Mouse (Mus musculus): ENCODE results near the gene Mettl16. TPM values are rescaled to one million over a fixed set of nuclear protein-coding genes. Genes with fewer than 3 reads are reported as not detected.

Mettl16 gene
- polyA plus RNA-seq, 1 experiment from 2014 or later = 61.6 TPM

DNA sequence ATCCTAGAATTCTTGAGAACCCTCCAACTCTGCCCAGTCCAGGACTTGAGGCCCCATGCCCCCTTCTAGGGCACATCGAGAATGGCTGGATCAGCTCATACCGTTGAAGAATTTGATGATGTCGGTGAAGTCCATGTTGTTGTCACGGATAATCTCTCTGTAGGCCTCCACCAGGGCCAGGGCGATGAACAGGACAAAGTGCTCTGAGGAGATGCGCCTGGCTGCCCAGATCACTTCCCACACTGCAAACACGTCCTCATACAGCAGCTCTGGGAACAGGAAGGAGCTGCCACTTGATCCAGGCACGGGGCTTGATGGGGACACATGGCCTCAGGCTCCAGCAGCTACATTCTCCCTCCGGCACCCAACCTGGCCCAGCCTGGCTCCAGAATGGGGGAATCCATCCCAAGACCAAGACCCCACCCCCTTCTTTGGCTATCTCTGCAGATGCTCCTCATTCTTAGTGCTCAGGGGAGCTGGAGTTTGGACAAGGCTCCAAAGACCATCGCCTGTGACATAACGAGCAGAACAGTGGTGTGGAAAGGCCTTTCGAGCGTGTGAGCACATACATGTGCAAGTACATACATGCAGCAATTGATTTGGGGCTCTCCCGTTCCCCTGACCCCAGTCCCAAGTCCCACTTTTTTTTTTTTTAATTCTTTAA lies 80.5 kb downstream of the Mettl16 start:
- H3K4me3 ChIP-seq (replicated peaks) = no peak overlapping the region
- H3K27me3 ChIP-seq = no peaks in the 10 kb centered on the region
- ATAC-seq (ENCODE audit: insufficient number of reproducible peaks, insufficient read depth, low FRiP score, low TSS enrichment, low read depth) = no peak
- no peak overlapping the region for H3K4me2 ChIP-seq
- H3K4me1 ChIP-seq (replicated peaks) = peaks cover 12% of the 10 kb centered on the region
- no peak overlapping the region for H3K9ac ChIP-seq (replicated peaks)
- peaks cover 4% of the 10 kb centered on the region; the same call in 1 of the 2 replicates for H3K36me3 ChIP-seq
- H3K9me3 ChIP-seq = no peaks in the 10 kb centered on the region
- no peak overlapping the region for H3K27ac ChIP-seq
- WGBS = 83% methylated on average over 14 of the region's 14 CpGs

DNA sequence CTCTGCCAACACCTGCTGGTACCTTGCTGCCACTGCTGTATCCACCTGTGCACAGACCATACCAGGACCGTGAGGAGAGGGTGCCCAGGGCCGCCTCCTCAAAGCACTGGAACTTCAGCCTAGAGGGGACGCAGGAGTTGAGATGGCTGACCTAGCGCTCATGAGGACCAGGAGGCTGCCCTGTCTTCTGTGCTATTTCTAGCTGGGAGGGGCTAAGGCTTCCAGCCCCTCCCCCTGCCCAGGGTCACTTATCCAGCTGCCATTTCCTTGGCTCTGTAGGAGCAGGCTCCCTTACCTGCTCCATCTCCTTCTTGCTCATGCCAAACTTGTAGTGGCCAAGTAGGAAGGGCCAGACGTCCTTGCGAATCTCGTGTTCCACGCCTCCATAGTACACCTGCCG lies 87.1 kb downstream of the Mettl16 start:
- WGBS = 81% methylated on average over 9 of the region's 9 CpGs
- no peaks in the 10 kb centered on the region for H3K9me3 ChIP-seq
- H3K4me3 ChIP-seq (replicated peaks) = no peak overlapping the region
- no peak for ATAC-seq (ENCODE audit: insufficient number of reproducible peaks, insufficient read depth, low FRiP score, low TSS enrichment, low read depth)
- H3K27me3 ChIP-seq = no peaks in the 10 kb centered on the region
- H3K36me3 ChIP-seq = peaks cover 4% of the 10 kb centered on the region; the same call in 1 of the 2 replicates
- H3K27ac ChIP-seq = no peak overlapping the region
- no peak overlapping the region for H3K4me2 ChIP-seq
- H3K4me1 ChIP-seq (replicated peaks) = no peaks in the 10 kb centered on the region
- no peak overlapping the region for H3K9ac ChIP-seq (replicated peaks)

DNA sequence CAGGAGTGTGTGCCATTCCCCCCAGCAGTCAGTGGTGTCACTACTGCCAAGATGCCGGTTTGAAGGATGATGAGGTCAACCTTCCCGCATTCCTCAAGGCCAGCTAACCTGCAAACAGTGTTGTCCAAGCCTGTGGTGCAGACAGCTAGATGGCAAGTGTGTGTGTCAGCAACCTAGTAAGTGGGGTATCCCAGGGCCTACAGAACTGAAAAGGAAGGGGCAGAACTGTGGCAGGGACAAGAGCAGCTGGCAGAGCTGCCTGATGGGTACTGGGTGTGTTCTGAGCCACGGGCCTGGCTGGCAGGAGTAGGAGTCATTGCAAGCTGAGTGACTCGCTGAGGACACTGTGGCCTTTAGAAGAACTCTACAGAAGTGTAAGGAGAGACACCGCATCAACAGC lies 91.5 kb downstream of the Mettl16 start:
- no peak overlapping the region for H3K4me3 ChIP-seq (replicated peaks)
- H3K4me1 ChIP-seq (replicated peaks) = no peaks in the 10 kb centered on the region
- H3K36me3 ChIP-seq = no peaks in the 10 kb centered on the region
- ATAC-seq (ENCODE audit: insufficient number of reproducible peaks, insufficient read depth, low FRiP score, low TSS enrichment, low read depth) = no peak
- 78% methylated on average over 5 of the region's 5 CpGs for whole genome bisulfite sequencing
- no peak overlapping the region for H3K27ac ChIP-seq
- H3K27me3 ChIP-seq = no peaks in the 10 kb centered on the region
- no peak overlapping the region for H3K9ac ChIP-seq (replicated peaks)
- H3K4me2 ChIP-seq = no peak overlapping the region
- H3K9me3 ChIP-seq = no peaks in the 10 kb centered on the region

DNA sequence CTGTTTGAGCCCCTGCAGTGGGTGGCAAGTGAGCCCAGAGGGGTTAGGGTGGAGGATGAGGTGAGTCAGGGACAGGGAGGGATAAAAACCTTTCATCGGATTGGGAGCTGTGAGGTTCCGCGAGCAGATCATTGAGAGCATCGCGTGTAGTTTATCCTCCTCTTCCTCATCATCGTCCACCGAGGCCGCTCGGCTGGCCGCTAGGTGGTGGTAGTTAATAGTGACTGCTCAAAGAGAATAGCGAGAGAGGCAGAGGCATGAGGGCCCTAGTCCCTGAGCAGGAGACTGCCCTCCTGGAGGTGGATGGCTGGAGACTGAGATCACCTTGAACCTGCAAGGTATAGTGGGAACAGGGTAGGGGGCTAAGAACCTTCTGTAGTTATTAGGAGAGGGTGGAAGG lies 92.8 kb downstream of the Mettl16 start:
- H3K4me3 ChIP-seq (replicated peaks) = no peak overlapping the region
- no peak for ATAC-seq (ENCODE audit: insufficient number of reproducible peaks, insufficient read depth, low FRiP score, low TSS enrichment, low read depth)
- 0 out of 2 replicates have a peak, but pooled peaks cover 4% of the 10 kb centered on the region for H3K36me3 ChIP-seq
- H3K9ac ChIP-seq (replicated peaks) = no peak overlapping the region
- H3K4me1 ChIP-seq (replicated peaks) = no peaks in the 10 kb centered on the region
- H3K27ac ChIP-seq = no peak overlapping the region
- no peaks in the 10 kb centered on the region for H3K27me3 ChIP-seq
- WGBS = 24% methylated on average over 11 of the region's 11 CpGs
- 0 out of 2 replicates have a peak overlapping the region, but pooled peaks have one; percentile 23 for H3K4me2 ChIP-seq
- H3K9me3 ChIP-seq = no peaks in the 10 kb centered on the region

DNA sequence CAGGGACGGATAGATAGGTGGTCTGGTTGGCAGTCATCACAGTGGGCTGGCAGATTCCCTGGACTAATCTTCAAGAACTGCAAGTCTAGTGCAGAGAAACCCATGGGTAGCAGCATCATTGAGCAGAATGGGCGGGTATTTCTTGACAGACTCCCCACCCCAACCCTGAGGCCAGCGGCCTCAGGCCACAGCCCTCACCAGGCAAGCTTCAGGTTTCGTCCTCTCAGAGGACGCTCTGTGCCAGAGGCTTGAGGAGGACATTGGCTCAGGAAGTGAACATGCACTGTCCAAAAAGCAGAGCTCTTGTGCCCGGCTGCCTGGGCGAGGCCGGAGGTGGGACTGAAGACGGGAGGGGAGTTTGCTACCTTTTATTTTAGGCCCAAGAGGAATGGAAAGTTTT lies 93.8 kb downstream of the Mettl16 start:
- no peak overlapping the region for H3K4me2 ChIP-seq
- no peak overlapping the region for H3K9ac ChIP-seq (replicated peaks)
- no peak for ATAC-seq (ENCODE audit: insufficient number of reproducible peaks, insufficient read depth, low FRiP score, low TSS enrichment, low read depth)
- no peaks in the 10 kb centered on the region for H3K27me3 ChIP-seq
- H3K9me3 ChIP-seq = no peaks in the 10 kb centered on the region
- H3K4me1 ChIP-seq (replicated peaks) = no peaks in the 10 kb centered on the region
- no peak overlapping the region for H3K27ac ChIP-seq
- WGBS = 81% methylated on average over 9 of the region's 9 CpGs
- 0 out of 2 replicates have a peak, but pooled peaks cover 4% of the 10 kb centered on the region for H3K36me3 ChIP-seq
- H3K4me3 ChIP-seq (replicated peaks) = no peak overlapping the region

DNA sequence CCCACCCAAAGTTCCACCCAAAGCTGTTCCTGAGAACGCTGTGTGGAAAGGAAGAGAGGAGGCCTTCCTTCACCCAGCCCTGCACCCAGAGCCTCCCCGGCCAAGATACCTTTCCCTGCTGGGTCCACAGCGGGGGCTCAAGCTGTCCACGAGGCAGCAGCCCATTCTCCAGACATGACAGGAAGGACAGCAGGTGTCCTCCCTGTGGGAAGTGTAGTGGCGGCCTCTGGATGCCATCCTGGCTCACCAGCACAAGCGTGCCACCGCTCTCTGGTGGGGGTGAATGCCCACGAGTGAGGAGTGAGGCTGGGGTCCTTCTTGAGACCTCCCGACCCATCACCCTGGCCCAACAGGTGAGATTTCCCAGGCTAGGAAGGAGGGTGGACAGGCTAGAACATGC lies 94.6 kb downstream of the Mettl16 start:
- Histone ChIP-seq H3K4me3 (replicated peaks) (no peak overlapping the region), H3K9ac (replicated peaks) (no peak overlapping the region), H3K4me2 (no peak overlapping the region), H3K4me1 (replicated peaks) (no peaks in the 10 kb centered on the region), H3K36me3 (0 out of 2 replicates have a peak, but pooled peaks cover 4% of the 10 kb centered on the region), H3K27me3 (no peaks in the 10 kb centered on the region), H3K27ac (no peak overlapping the region), H3K9me3 (no peaks in the 10 kb centered on the region)
- no peak for ATAC-seq (ENCODE audit: insufficient number of reproducible peaks, insufficient read depth, low FRiP score, low TSS enrichment, low read depth)
- WGBS = 78% methylated on average over 9 of the region's 9 CpGs

DNA sequence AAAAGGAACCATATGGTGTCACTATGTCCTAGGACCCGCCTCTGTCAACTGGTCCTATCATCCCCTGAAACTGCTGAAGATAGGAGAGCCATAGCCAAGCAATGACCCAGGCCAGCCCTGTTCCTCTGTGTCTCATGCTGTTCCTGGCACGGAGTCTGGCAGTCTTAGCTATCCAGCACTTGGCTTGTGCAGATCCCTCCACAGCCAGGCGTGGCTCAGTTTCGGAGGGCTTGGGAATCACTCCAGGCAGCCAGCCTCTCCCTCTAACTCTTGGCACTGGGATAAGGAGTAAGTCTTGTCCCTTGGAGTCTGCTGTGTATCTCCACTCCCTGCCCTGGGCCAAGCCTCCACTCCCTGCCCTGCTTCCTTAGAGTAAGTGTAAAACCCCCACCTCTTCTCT lies 96.0 kb downstream of the Mettl16 start:
- Histone ChIP-seq H3K36me3 (0 out of 2 replicates have a peak, but pooled peaks cover 4% of the 10 kb centered on the region), H3K9ac (replicated peaks) (no peak overlapping the region), H3K4me3 (replicated peaks) (no peak overlapping the region), H3K27ac (no peak overlapping the region), H3K4me2 (no peak overlapping the region), H3K27me3 (no peaks in the 10 kb centered on the region), H3K4me1 (replicated peaks) (peaks cover 8% of the 10 kb centered on the region; the same call in 1 of the 2 replicates), H3K9me3 (no peaks in the 10 kb centered on the region)
- 83% methylated on average over 4 of the region's 4 CpGs for WGBS
- ATAC-seq (ENCODE audit: insufficient number of reproducible peaks, insufficient read depth, low FRiP score, low TSS enrichment, low read depth) = no peak

DNA sequence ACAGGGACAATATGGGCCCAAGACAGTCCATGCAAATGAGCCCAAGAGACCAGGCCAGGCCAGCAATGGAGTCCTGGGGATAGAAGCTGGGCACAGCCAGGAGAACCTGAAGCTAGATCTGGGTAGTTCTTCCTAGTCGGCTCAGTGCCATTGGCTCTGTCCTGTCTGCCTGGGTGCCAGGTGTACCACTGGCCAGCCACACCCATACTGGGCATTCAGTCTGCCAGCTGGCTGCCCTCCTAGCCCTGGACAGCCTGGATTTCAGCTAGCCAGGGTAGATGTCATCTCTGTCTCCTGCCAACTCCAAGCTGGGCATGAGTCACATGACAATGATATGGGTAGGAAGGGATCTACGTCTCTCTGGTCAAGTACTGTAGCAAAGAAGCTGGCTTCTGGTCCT lies 96.6 kb downstream of the Mettl16 start:
- Histone ChIP-seq H3K27ac (no peak overlapping the region), H3K9ac (replicated peaks) (no peak overlapping the region), H3K27me3 (no peaks in the 10 kb centered on the region), H3K4me2 (no peak overlapping the region), H3K36me3 (0 out of 2 replicates have a peak, but pooled peaks cover 4% of the 10 kb centered on the region), H3K9me3 (no peaks in the 10 kb centered on the region), H3K4me1 (replicated peaks) (peaks cover 8% of the 10 kb centered on the region; the same call in 1 of the 2 replicates), H3K4me3 (replicated peaks) (no peak overlapping the region)
- WGBS = 77% methylated on average over 2 of the region's 2 CpGs
- no peak for ATAC-seq (ENCODE audit: insufficient number of reproducible peaks, insufficient read depth, low FRiP score, low TSS enrichment, low read depth)

DNA sequence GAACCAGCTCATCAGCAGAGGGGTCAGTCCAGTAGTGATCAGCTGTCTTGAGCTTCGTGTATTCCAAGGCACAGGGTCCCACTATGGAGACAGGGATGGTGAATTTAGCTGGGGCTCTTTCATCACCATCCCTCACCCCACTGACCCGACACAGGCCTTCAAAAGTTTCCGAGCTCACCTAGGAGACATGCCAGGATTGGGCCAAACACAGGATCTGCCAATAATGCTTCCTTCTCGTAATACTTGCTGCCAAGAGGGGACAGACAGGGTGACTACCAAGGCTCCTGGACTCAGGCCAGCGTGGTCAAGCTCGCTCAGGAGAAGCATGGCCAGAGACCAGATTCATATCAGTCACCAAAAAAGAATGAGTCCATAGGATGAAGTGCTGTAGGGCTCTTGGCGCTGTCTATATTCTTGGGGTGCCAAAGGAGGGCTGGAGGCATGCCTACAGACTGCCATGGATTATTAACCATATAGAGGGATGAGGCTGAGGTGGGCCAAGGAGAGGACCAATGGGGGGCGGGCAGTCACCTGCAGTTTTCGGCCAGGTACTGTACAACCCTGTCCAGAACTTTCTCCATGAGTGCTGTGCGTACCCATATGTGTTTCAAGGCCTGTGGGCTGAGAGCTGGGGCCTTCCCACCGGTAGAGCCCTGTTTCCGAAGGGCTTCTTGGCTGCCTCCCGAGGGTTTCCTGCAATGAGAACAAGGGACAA lies 97.6 kb downstream of the Mettl16 start:
- peaks cover 8% of the 10 kb centered on the region; the same call in 1 of the 2 replicates for H3K4me1 ChIP-seq (replicated peaks)
- H3K36me3 ChIP-seq = 0 out of 2 replicates have a peak, but pooled peaks cover 4% of the 10 kb centered on the region
- no peak overlapping the region for H3K27ac ChIP-seq
- WGBS = 89% methylated on average over 13 of the region's 13 CpGs
- no peaks in the 10 kb centered on the region for H3K27me3 ChIP-seq
- H3K9me3 ChIP-seq = no peaks in the 10 kb centered on the region
- ATAC-seq (ENCODE audit: insufficient number of reproducible peaks, insufficient read depth, low FRiP score, low TSS enrichment, low read depth) = no peak
- H3K4me2 ChIP-seq = no peak overlapping the region
- H3K9ac ChIP-seq (replicated peaks) = no peak overlapping the region
- H3K4me3 ChIP-seq (replicated peaks) = no peak overlapping the region

DNA sequence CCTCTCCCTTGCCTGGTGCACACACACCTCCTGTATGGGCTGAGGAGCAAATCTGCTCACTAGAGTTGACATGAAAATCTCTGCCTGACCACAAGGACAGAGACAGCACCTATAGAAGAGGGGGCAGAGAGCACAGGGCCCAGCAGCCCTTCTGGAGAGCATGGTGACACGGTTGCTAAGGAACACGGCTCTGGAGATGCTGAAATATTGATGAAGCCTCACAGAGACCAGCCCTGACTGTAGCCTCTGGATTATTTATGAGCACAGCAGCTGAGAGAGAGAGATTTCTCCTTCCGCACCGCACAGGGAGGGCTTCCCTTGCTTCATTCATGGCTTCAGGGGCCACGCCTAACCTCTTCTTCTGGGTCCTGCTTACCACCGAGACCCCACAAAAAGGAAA lies 99.0 kb downstream of the Mettl16 start:
- Histone ChIP-seq H3K36me3 (0 out of 2 replicates have a peak, but pooled peaks cover 4% of the 10 kb centered on the region), H3K4me2 (no peak overlapping the region), H3K9ac (replicated peaks) (no peak overlapping the region), H3K4me1 (replicated peaks) (peaks cover 13% of the 10 kb centered on the region), H3K9me3 (no peaks in the 10 kb centered on the region), H3K27ac (no peak overlapping the region), H3K27me3 (no peaks in the 10 kb centered on the region), H3K4me3 (replicated peaks) (no peak overlapping the region)
- 90% methylated on average over 6 of the region's 6 CpGs for WGBS
- ATAC-seq (ENCODE audit: insufficient number of reproducible peaks, insufficient read depth, low FRiP score, low TSS enrichment, low read depth) = no peak

DNA sequence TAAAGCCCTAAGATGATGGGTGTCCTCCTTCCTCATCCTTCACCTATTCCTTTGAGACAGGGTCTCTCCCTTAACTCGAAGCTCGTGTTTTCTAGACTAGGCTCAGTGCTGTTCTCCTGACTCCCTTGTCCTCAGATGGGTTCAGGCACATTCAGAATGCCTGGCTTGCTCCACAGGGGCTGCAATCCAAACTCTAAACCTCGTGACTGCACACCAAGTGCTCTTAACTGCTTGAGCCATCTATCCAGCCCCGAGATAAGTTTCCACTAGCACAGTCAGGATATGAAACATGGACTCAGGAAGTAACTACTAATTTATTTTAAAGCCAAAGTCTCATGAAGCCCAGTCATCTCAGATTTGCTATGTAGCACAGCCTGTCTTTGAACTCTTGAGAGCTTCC lies 99.9 kb downstream of the Mettl16 start:
- peaks cover 19% of the 10 kb centered on the region for H3K4me1 ChIP-seq (replicated peaks)
- H3K9ac ChIP-seq (replicated peaks) = no peak overlapping the region
- H3K27ac ChIP-seq = no peak overlapping the region
- no peaks in the 10 kb centered on the region for H3K9me3 ChIP-seq
- WGBS = 66% methylated on average over 4 of the region's 4 CpGs
- no peaks in the 10 kb centered on the region for H3K27me3 ChIP-seq
- no peak for ATAC-seq (ENCODE audit: insufficient number of reproducible peaks, insufficient read depth, low FRiP score, low TSS enrichment, low read depth)
- H3K4me3 ChIP-seq (replicated peaks) = no peak overlapping the region
- H3K36me3 ChIP-seq = 0 out of 2 replicates have a peak, but pooled peaks cover 4% of the 10 kb centered on the region
- no peak overlapping the region for H3K4me2 ChIP-seq
